Mouse (Mus musculus) midbrain, postnatal 0 days (tissue): ENCODE data around the gene Cacng7. TPM values are rescaled to one million over a fixed set of nuclear protein-coding genes. Genes with fewer than 3 reads are reported as not detected.

ENCODE experiments used
- ATAC-seq: fragments of 200-750 bp; cut with Nextera tagmentation; 2 replicates; pipeline ENCODE4 v1.8.0; 2017; ENCODE audit warnings: moderate number of reproducible peaks, mild to moderate bottlenecking, moderate TSS enrichment, moderate library complexity; ENCODE audit not compliant: low FRiP score
- DNase-seq: peaks from one replicate; pipeline ENCODE4 v3.0.0-alpha.2; 2015; ENCODE audit warnings: low spot score
- H3K27ac ChIP-seq: fragments of 300-500 bp; sonication (generic); 2 replicates; pipeline ENCODE4 v1.5.1; 2014; ENCODE audit warnings: low read depth, mild to moderate bottlenecking, low read length, mixed read lengths
- H3K27me3 ChIP-seq: fragments of 300-500 bp; sonication (generic); 2 replicates; pipeline ENCODE4 v1.6.1; 2014; ENCODE audit warnings: low read length, control low read depth, mixed read lengths; ENCODE audit not compliant: insufficient read depth
- H3K36me3 ChIP-seq: fragments of 300-500 bp; sonication (generic); 2 replicates; pipeline ENCODE4 v1.6.1; 2014; ENCODE audit warnings: low read length, control low read depth, mixed read lengths; ENCODE audit not compliant: insufficient read depth
- H3K4me1 ChIP-seq: fragments of 300-500 bp; sonication (generic); 2 replicates; pipeline ENCODE4 v1.6.1; 2014; ENCODE audit warnings: mild to moderate bottlenecking, control low read depth, antibody characterized with exemption, low read length, mixed read lengths; ENCODE audit not compliant: insufficient read depth
- H3K4me2 ChIP-seq: fragments of 300-500 bp; sonication (generic); 2 replicates; pipeline ENCODE4 v1.6.1; 2014; ENCODE audit warnings: low read depth, mild to moderate bottlenecking, low read length, mixed read lengths; ENCODE audit not compliant: poor library complexity, severe bottlenecking
- H3K4me3 ChIP-seq: fragments of 300-500 bp; sonication (generic); 2 replicates; pipeline ENCODE4 v1.5.1; 2014; ENCODE audit warnings: low read depth, mild to moderate bottlenecking, low read length, moderate library complexity
- H3K9ac ChIP-seq: fragments of 300-500 bp; sonication (generic); replicated peaks from 2 replicates; pipeline ENCODE4 v1.6.1; 2014; ENCODE audit warnings: mild to moderate bottlenecking, low read length, moderate library complexity, mixed read lengths; ENCODE audit not compliant: poor library complexity, severe bottlenecking
- H3K9me3 ChIP-seq: fragments of 300-500 bp; sonication (generic); 2 replicates; pipeline ENCODE4 v1.6.1; 2016; ENCODE audit warnings: low read length, control low read depth
- CTCF ChIP-seq: IDR thresholded peaks from 2 replicates; pipeline ENCODE4 v1.5.1; 2016; ENCODE audit warnings: antibody characterized with exemption, mild to moderate bottlenecking
- WGBS: fragments of 180-500 bp; shearing (Covaris S2); extraction: QIAGEN DNeasy Blood & Tissue Kit; methylation state at CpG from one replicate; pipeline ENCODE4 v1.1.7; 2014; 5-methylcytosine and 5-hydroxymethylcytosine counted together
- polyA plus RNA-seq: library from polyadenylated mRNA; unstranded; fragments of >200 nt; fragmentation: Nextera tagmentation; extraction: Ambion mirVana; gene quantifications from 2 replicates; pipeline ENCODE4 v1.2.1, GENCODE M21; 2015
- total RNA-seq: library from RNA; depleted of rRNA; stranded (reverse); fragments of >200 nt; gene quantifications from 2 replicates; pipeline ENCODE4 v1.2.3, GENCODE M21; 2014

Cacng7 gene
- total and polyA plus RNA-seq, 2 experiments from 2014 or later = 3.7 to 115 TPM

GRCm38 (mm10) chr7:3354850-3355249, 22.1 kb downstream of the Cacng7 start:
- Histone ChIP-seq H3K27ac (no peak overlapping the region), H3K9ac (no peak overlapping the region), H3K4me1 (no peaks in the 10 kb centered on the region), H3K9me3 (no peaks in the 10 kb centered on the region), H3K4me2 (no peak overlapping the region), H3K4me3 (no peak overlapping the region), H3K36me3 (peaks cover 24% of the 10 kb centered on the region), H3K27me3 (no peaks in the 10 kb centered on the region)
- WGBS = 82% methylated on average over 6 of the region's 6 CpGs
- TF ChIP-seq CTCF = no peak
- ATAC-seq (no peak), DNase-seq (no peak)

GRCm38 (mm10) chr7:3360678-3361077, 27.9 kb downstream of the Cacng7 start:
- no peak for ATAC-seq
- DNase-seq = no peak
- Histone ChIP-seq H3K9ac (no peak overlapping the region), H3K4me2 (no peak overlapping the region), H3K27ac (no peak overlapping the region), H3K4me1 (no peaks in the 10 kb centered on the region), H3K36me3 (peaks cover 20% of the 10 kb centered on the region), H3K4me3 (no peak overlapping the region), H3K27me3 (no peaks in the 10 kb centered on the region), H3K9me3 (no peaks in the 10 kb centered on the region)
- TF ChIP-seq CTCF = no peak
- 92% methylated on average over 1 of the region's 1 CpGs for WGBS

GRCm38 (mm10) chr7:3365547-3366279, 33.0 kb downstream of the Cacng7 start:
- H3K4me2 ChIP-seq = no peak overlapping the region
- H3K9me3 ChIP-seq = no peaks in the 10 kb centered on the region
- H3K4me1 ChIP-seq = peaks cover 2% of the 10 kb centered on the region; the same call in 1 of the 2 replicates
- no peak overlapping the region for H3K27ac ChIP-seq
- WGBS = 54% methylated on average over 11 of the region's 11 CpGs
- no peak for ATAC-seq
- H3K4me3 ChIP-seq = no peak overlapping the region
- no peaks in the 10 kb centered on the region for H3K27me3 ChIP-seq
- H3K9ac ChIP-seq = no peak overlapping the region
- no peak for TF ChIP-seq CTCF
- H3K36me3 ChIP-seq = 0 out of 2 replicates have a peak, but pooled peaks cover 8% of the 10 kb centered on the region
- DNase-seq = no peak

GRCm38 (mm10) chr7:3366705-3367516, 34.2 kb downstream of the Cacng7 start:
- ATAC-seq (no peak), DNase-seq (no peak)
- no peak overlapping the region for H3K27ac ChIP-seq

GRCm38 (mm10) chr7:3367569-3367968, 34.8 kb downstream of the Cacng7 start:
- Histone ChIP-seq H3K9me3 (no peaks in the 10 kb centered on the region), H3K27me3 (no peaks in the 10 kb centered on the region), H3K27ac (no peak overlapping the region), H3K4me3 (no peak overlapping the region; the same call in 1 of the 2 replicates), H3K4me2 (peak overlapping the region; percentile 24; the same call in 1 of the 2 replicates), H3K36me3 (0 out of 2 replicates have a peak, but pooled peaks cover 6% of the 10 kb centered on the region), H3K4me1 (peaks cover 2% of the 10 kb centered on the region; the same call in 1 of the 2 replicates), H3K9ac (peak overlapping the region; percentile 42; the same call in 1 of the 2 replicates)
- no peak for DNase-seq
- TF ChIP-seq CTCF = no peak
- ATAC-seq = peak; percentile 33; the same call in 1 of the 2 replicates
- 16% methylated on average over 10 of the region's 11 CpGs for WGBS

More at GRCm38 (mm10) chr7:3366705-3367516, 34.2 kb downstream of the Cacng7 start:
- Histone ChIP-seq H3K9ac (no peak overlapping the region), H3K4me3 (no peak overlapping the region), H3K4me1 (peaks cover 2% of the 10 kb centered on the region; the same call in 1 of the 2 replicates), H3K9me3 (no peaks in the 10 kb centered on the region), H3K36me3 (0 out of 2 replicates have a peak, but pooled peaks cover 6% of the 10 kb centered on the region), H3K4me2 (no peak overlapping the region), H3K27me3 (no peaks in the 10 kb centered on the region)
- no peak for TF ChIP-seq CTCF
- WGBS = 28% methylated on average over 42 of the region's 42 CpGs
